Mouse (Mus musculus): ENCODE measurements around the gene Mrtfb. TPM values are rescaled to one million over a fixed set of nuclear protein-coding genes. Genes with fewer than 3 reads are reported as not detected.

The Mrtfb gene
- polyA plus RNA-seq, 1 experiment from 2014 or later, result 26.2 TPM

GRCm38 (mm10) chr16:13367466-13367856 lies 111.2 kb downstream of the Mrtfb start:
- H3K4me2 ChIP-seq (replicated peaks), result no peak overlapping the region
- H3K27me3 ChIP-seq, result no peaks in the 10 kb centered on the region
- peaks cover 27% of the 10 kb centered on the region for H3K4me1 ChIP-seq
- H3K4me3 ChIP-seq (replicated peaks), result no peak overlapping the region
- no peak overlapping the region for H3K9ac ChIP-seq
- H3K36me3 ChIP-seq, result no peaks in the 10 kb centered on the region
- whole genome bisulfite sequencing, result 67% methylated on average over 2 of the region's 2 CpGs
- no peaks in the 10 kb centered on the region for H3K9me3 ChIP-seq (replicated peaks)
- no peak for ATAC-seq (ENCODE audit: insufficient number of reproducible peaks, low FRiP score, low TSS enrichment, low read depth)
- 0 out of 2 replicates have a peak overlapping the region, but pooled peaks have one; percentile 34 for H3K27ac ChIP-seq (replicated peaks)

DNA sequence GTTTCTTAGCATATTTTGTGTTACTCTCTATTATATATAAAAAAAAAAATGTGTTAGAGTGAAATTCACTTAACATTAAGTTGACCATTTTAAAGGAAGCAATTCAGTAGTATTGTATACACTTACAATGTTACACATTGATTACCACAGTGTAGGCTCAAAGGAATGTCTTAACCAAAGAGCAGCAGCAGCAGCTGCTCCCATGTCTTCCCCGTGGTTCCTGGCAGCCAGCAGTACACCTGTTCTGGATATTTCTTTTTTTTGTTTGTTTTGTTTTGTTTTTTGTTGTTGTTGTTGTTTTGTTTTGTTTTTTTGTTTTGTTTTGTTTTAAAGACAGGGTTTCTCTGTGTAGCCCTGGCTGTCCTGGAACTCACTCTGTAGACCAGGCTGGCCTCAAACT lies 112.4 kb downstream of the Mrtfb start:
- Histone ChIP-seq H3K27me3 (no peaks in the 10 kb centered on the region), H3K4me2 (replicated peaks) (no peak overlapping the region), H3K9ac (no peak overlapping the region), H3K4me1 (peaks cover 27% of the 10 kb centered on the region), H3K9me3 (replicated peaks) (no peaks in the 10 kb centered on the region), H3K36me3 (no peaks in the 10 kb centered on the region), H3K4me3 (replicated peaks) (no peak overlapping the region), H3K27ac (replicated peaks) (no peak overlapping the region)
- ATAC-seq (ENCODE audit: insufficient number of reproducible peaks, low FRiP score, low TSS enrichment, low read depth), result no peak
- WGBS, result 79% methylated on average over 1 of the region's 1 CpGs

DNA sequence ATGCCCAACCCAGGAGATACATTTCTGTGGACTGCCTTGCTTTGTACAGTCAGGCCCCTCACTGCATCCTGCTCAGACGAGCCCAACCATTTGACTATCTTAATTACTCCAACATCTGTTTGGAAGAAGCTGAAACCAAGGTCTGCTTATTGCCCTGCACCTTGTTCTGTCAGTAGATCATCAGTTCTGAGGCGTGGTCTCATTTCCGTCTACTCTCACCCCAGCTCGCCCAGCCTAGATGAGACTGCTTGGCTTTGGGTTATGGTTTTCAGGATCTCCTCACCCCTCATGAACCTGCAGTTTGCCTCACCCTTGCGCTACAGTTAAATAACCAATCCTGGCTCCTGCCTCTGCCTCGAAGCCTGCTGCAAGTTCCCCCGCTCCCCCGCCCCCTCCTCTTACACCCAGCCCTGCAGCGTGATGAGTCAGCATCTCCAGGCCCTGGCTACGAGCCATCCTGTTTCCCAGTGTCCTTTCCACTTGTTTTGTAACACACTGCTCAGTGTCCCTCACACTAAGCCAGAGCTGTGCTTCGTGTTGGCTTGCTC lies 115.5 kb downstream of the Mrtfb start:
- Histone ChIP-seq H3K4me3 (replicated peaks) (no peak overlapping the region), H3K9me3 (replicated peaks) (no peaks in the 10 kb centered on the region), H3K36me3 (no peaks in the 10 kb centered on the region), H3K4me2 (replicated peaks) (no peak overlapping the region), H3K9ac (no peak overlapping the region), H3K27ac (replicated peaks) (peak overlapping the region; percentile 39; the same call in 1 of the 2 replicates), H3K4me1 (peaks cover 21% of the 10 kb centered on the region), H3K27me3 (no peaks in the 10 kb centered on the region)
- WGBS, result 18% methylated on average over 11 of the region's 11 CpGs
- no peak for ATAC-seq (ENCODE audit: insufficient number of reproducible peaks, low FRiP score, low TSS enrichment, low read depth)

DNA sequence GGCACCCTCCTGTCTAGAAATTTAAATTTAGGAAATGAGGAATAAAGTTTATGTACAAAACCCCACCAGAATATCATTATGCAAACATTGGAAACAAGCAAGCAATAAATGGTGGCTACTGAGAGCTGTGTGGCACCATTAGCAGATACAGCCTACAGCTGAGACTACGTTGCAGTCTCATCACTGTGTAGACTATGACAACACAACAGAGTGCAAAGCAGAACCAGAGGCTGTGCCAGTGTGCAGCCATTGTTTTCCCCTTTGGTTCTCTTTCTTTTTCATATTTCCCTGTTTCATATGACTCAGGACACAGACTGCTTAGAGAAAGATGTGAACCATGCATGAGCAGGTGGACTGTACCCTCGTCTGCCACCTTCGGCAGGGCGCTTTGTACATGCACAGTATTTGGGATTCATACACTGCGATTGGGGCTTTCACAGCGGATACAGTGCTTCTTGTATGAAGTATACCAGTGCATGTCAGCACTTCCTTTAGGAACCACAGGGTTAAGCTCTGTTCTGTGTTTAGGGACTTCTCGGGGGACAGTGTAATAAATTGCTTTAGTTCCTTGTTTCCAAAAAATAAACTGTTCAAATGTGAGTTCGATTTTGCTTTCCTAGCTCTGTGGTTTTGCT lies 116.7 kb downstream of the Mrtfb start:
- no peak overlapping the region for H3K27ac ChIP-seq (replicated peaks)
- WGBS, result 81% methylated on average over 8 of the region's 8 CpGs
- no peak for ATAC-seq (ENCODE audit: insufficient number of reproducible peaks, low FRiP score, low TSS enrichment, low read depth)

GRCm38 (mm10) chr16:13376947-13377486 lies 120.7 kb downstream of the Mrtfb start:
- Histone ChIP-seq H3K9ac (no peak overlapping the region), H3K27ac (replicated peaks) (no peak overlapping the region), H3K9me3 (replicated peaks) (no peaks in the 10 kb centered on the region), H3K4me1 (peaks cover under 1% of the 10 kb centered on the region; the same call in 1 of the 2 replicates), H3K27me3 (no peaks in the 10 kb centered on the region), H3K36me3 (peaks cover 11% of the 10 kb centered on the region; the same call in 1 of the 2 replicates), H3K4me3 (replicated peaks) (no peak overlapping the region), H3K4me2 (replicated peaks) (no peak overlapping the region)
- 82% methylated on average over 7 of the region's 7 CpGs for WGBS
- ATAC-seq (ENCODE audit: insufficient number of reproducible peaks, low FRiP score, low TSS enrichment, low read depth), result no peak

More for the DNA sequence above, 116.7 kb downstream of the Mrtfb start:
- no peaks in the 10 kb centered on the region for H3K27me3 ChIP-seq
- peaks cover 13% of the 10 kb centered on the region; the same call in 1 of the 2 replicates for H3K4me1 ChIP-seq
- no peak overlapping the region for H3K9ac ChIP-seq
- H3K36me3 ChIP-seq, result no peaks in the 10 kb centered on the region
- no peak overlapping the region for H3K4me2 ChIP-seq (replicated peaks)
- no peak overlapping the region for H3K4me3 ChIP-seq (replicated peaks)
- no peaks in the 10 kb centered on the region for H3K9me3 ChIP-seq (replicated peaks)

- Histone ChIP-seq H3K4me3 (replicated peaks) (no peak overlapping the region), H3K4me1 (no peaks in the 10 kb centered on the region), H3K4me2 (replicated peaks) (no peak overlapping the region), H3K9ac (no peak overlapping the region), H3K27me3 (no peaks in the 10 kb centered on the region), H3K36me3 (peaks cover 14% of the 10 kb centered on the region; the same call in 1 of the 2 replicates), H3K9me3 (replicated peaks) (no peaks in the 10 kb centered on the region), H3K27ac (replicated peaks) (no peak overlapping the region)
- no peak for ATAC-seq (ENCODE audit: insufficient number of reproducible peaks, low FRiP score, low TSS enrichment, low read depth)
- 94% methylated on average over 5 of the region's 5 CpGs for WGBS
Observed at GRCm38 (mm10) chr16:13378157-13378556, 121.9 kb downstream of the Mrtfb start.

DNA sequence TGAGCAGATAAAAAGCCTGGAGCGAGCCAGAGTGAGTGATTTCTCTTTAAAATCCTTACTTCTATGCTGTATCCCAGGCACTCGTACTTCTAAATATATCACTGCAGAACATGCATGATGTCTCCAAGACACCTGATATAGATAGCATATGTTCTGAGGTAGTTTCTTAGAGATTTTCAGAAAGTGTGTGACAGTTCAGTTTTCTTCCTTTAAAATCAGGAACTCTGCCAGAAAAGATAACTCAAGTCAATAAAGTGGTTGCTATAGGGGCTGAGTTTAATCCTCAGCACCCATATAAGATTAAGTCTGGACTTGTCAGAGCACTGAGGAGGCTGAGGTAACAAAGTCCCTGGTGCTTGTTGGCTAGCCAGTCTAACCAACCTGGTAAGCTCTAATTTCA lies 123.6 kb downstream of the Mrtfb start:
- Histone ChIP-seq H3K27me3 (no peaks in the 10 kb centered on the region), H3K4me3 (replicated peaks) (no peak overlapping the region), H3K9ac (no peak overlapping the region), H3K36me3 (peaks cover 25% of the 10 kb centered on the region), H3K9me3 (replicated peaks) (no peaks in the 10 kb centered on the region), H3K4me1 (no peaks in the 10 kb centered on the region), H3K27ac (replicated peaks) (no peak overlapping the region), H3K4me2 (replicated peaks) (no peak overlapping the region)
- 69% methylated on average over 2 of the region's 2 CpGs for WGBS
- no peak for ATAC-seq (ENCODE audit: insufficient number of reproducible peaks, low FRiP score, low TSS enrichment, low read depth)

DNA sequence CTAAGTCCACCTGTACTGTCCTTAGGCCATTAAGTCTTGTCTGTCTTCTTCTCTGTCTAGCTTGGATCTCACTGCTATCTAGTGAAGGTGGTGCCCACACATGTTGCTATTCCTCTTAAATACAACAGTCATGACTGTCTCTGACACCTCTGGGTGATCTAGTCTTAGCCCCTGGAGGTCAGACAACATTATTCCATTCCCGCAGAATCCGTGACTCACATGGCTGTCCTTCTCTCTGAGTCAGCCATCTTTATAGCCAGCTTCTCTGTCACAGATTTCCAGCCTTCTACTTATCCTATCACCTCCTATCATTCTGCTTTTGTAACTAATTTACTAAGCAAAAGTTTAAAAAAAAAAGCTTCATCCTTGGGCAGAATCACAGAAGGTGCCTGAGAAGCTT lies 125.5 kb downstream of the Mrtfb start:
- H3K36me3 ChIP-seq, result peaks cover 42% of the 10 kb centered on the region
- no peak for ATAC-seq (ENCODE audit: insufficient number of reproducible peaks, low FRiP score, low TSS enrichment, low read depth)
- no peak overlapping the region for H3K4me3 ChIP-seq (replicated peaks)
- no peak overlapping the region for H3K4me2 ChIP-seq (replicated peaks)
- no peaks in the 10 kb centered on the region for H3K27me3 ChIP-seq
- no peaks in the 10 kb centered on the region for H3K4me1 ChIP-seq
- H3K9me3 ChIP-seq (replicated peaks), result no peaks in the 10 kb centered on the region
- H3K27ac ChIP-seq (replicated peaks), result no peak overlapping the region
- WGBS, result 80% methylated on average over 2 of the region's 2 CpGs
- H3K9ac ChIP-seq, result no peak overlapping the region

DNA sequence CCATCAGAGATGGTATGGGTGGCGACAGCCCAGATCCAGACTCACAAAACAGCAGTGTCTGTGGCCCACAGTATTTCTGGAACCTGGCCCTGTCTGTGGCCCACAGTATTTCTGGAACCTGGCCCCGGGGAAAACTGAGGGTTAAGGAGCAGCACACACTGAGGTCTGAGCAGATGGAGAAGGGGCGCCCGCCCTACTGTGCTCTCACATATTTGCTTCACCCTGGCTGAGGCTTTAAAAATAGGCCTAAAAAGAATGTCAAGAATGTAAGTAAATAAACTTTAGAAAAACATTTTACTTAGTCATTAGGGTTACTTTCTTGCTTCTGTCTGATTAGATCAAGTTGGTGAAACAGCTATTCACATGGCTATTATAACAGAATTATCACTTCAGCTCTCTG lies 131.0 kb downstream of the Mrtfb start:
- WGBS, result 80% methylated on average over 4 of the region's 4 CpGs
- no peaks in the 10 kb centered on the region for H3K27me3 ChIP-seq
- no peaks in the 10 kb centered on the region for H3K4me1 ChIP-seq
- H3K4me2 ChIP-seq (replicated peaks), result no peak overlapping the region
- H3K36me3 ChIP-seq, result peaks cover 52% of the 10 kb centered on the region
- H3K9ac ChIP-seq, result no peak overlapping the region
- H3K9me3 ChIP-seq (replicated peaks), result no peaks in the 10 kb centered on the region
- no peak for ATAC-seq (ENCODE audit: insufficient number of reproducible peaks, low FRiP score, low TSS enrichment, low read depth)
- no peak overlapping the region for H3K27ac ChIP-seq (replicated peaks)
- H3K4me3 ChIP-seq (replicated peaks), result no peak overlapping the region

GRCm38 (mm10) chr16:13400375-13400774 lies 144.1 kb downstream of the Mrtfb start:
- Histone ChIP-seq H3K4me1 (no peaks in the 10 kb centered on the region), H3K9ac (no peak overlapping the region), H3K9me3 (replicated peaks) (no peaks in the 10 kb centered on the region), H3K27ac (replicated peaks) (no peak overlapping the region), H3K36me3 (peaks cover 85% of the 10 kb centered on the region), H3K4me3 (replicated peaks) (no peak overlapping the region), H3K27me3 (no peaks in the 10 kb centered on the region), H3K4me2 (replicated peaks) (no peak overlapping the region)
- 64% methylated on average over 2 of the region's 2 CpGs for WGBS
- no peak for ATAC-seq (ENCODE audit: insufficient number of reproducible peaks, low FRiP score, low TSS enrichment, low read depth)

GRCm38 (mm10) chr16:13401591-13401990 lies 145.3 kb downstream of the Mrtfb start:
- H3K9me3 ChIP-seq (replicated peaks), result no peaks in the 10 kb centered on the region
- no peaks in the 10 kb centered on the region for H3K4me1 ChIP-seq
- H3K36me3 ChIP-seq, result peaks cover 83% of the 10 kb centered on the region
- H3K27me3 ChIP-seq, result no peaks in the 10 kb centered on the region
- 86% methylated on average over 5 of the region's 5 CpGs for WGBS
- H3K4me2 ChIP-seq (replicated peaks), result no peak overlapping the region
- H3K27ac ChIP-seq (replicated peaks), result no peak overlapping the region
- no peak overlapping the region for H3K4me3 ChIP-seq (replicated peaks)
- ATAC-seq (ENCODE audit: insufficient number of reproducible peaks, low FRiP score, low TSS enrichment, low read depth), result no peak
- H3K9ac ChIP-seq, result no peak overlapping the region

DNA sequence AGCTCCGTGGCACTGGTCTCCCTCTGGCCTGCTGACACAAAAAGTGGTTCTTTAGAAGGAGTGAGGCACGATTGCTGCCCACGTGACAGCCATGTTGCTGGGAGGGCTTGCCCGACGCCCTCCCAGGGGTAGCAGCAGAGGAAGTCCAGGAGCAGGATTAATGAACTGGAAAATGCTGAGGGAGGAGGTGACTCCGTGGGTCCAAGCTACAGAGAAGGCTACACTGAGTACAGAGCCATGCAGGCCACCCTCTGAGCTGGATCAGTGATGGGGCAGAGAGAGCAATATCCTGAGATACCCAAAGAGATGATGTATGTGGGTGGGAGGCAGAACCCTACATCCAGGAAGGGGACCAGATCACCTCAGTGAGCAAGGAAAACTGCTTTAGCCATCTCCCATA lies 148.4 kb downstream of the Mrtfb start:
- no peaks in the 10 kb centered on the region for H3K4me1 ChIP-seq
- H3K4me3 ChIP-seq (replicated peaks), result no peak overlapping the region
- no peak overlapping the region for H3K4me2 ChIP-seq (replicated peaks)
- ATAC-seq (ENCODE audit: insufficient number of reproducible peaks, low FRiP score, low TSS enrichment, low read depth), result no peak
- H3K9me3 ChIP-seq (replicated peaks), result no peaks in the 10 kb centered on the region
- H3K36me3 ChIP-seq, result peaks cover 88% of the 10 kb centered on the region
- 86% methylated on average over 6 of the region's 6 CpGs for WGBS
- H3K9ac ChIP-seq, result no peak overlapping the region
- H3K27me3 ChIP-seq, result no peaks in the 10 kb centered on the region
- H3K27ac ChIP-seq (replicated peaks), result no peak overlapping the region
